Mouse (Mus musculus) megakaryocyte, embryonic 14.5 days (primary cell): ENCODE results near the gene Col8a1.

Experiments
- FLI1 ChIP-seq: IDR thresholded peaks from 2 replicates; pipeline ENCODE4 v1.6.1; 2012; ENCODE audit warnings: low read length, inconsistent platforms, mixed read lengths
- GATA1 ChIP-seq: IDR thresholded peaks from 3 replicates; pipeline ENCODE4 v1.6.1; 2012; ENCODE audit warnings: mixed read lengths, low read length, inconsistent platforms, borderline replicate concordance

DNA sequence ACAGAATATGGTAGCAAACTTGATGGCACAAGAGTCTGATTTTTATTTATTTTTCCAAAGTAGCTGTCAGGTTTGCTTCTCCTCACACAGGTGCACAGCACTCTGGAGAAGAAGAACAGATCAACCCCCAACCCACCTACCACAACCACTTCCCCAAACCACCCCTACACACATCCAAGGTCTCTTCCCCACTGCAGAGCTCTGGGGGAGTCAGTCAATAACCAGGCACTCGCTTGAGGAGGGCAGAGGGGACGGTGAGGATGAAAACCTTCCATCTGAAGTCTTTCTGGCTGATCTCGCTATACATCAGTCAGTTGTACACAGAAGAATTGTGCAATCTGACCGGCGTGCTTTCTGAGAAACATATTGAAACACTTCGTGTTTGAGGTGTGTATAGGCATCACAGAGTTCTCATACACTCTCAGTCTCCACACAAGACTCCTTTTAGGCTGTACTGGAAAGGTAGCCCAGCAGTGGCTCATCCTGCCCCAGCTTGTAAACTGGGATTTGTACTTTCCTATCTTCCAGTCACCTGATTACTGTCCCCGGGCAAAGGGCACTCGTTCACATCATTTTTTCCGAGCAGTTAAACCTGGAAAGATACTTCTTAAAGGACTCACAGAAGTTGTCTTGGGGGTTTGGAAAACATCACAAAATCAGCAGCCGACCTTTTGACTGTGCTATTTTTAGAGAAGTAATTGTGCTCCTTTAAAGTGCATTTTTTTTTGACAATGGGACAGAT lies 827 bp downstream of the Col8a1 start:
- TF ChIP-seq GATA1 (no peak), FLI1 (no peak)
